15 mouse cellular contexts compared by ENCODE assay signal in the genomic region with DNA sequence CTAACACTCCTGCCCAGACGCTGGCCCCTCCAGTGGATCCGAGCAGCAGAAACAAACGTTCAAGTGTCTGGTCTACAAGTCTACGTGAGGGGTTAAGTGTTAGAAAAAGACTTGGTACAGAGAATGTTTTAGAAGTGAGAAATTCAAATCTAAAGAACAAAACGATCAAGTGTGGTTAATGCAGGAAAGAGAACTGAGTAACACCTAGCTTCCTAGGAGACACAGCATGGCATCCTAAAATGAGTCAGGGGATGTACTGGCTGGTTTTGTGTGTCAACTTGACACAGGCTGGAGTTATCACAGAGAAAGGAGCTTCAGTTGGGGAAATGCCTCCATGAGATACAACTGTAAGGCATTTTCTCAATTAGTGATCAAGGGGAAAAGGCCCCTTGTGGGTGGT. TPM values are rescaled to one million over a fixed set of nuclear protein-coding genes. Genes with fewer than 3 reads are reported as not detected.
"Had no signal": no experiment of that assay in that cellular context is flagged by ENCODE, and none has a peak within 500 bp of the region (broad histone marks: within the 10 kb centered on the region; RNA-seq: fewer than 3 reads in every experiment).

No protein-coding gene starts in this region.

RNA-seq across cellular contexts. Expression of a gene that starts 55.9 kb away (rescaled TPM):
- total RNA-seq: left cerebral cortex, adult 8-10 months; left cerebral cortex, postnatal 25 days; left cerebral cortex, postnatal 36 days; left cerebral cortex, postnatal 4 days; liver, adult 2 months; megakaryocyte progenitor cell, adult 5-6 weeks; midbrain, postnatal 0 days; monocyte, adult 5-6 weeks had no signal
- polyA plus RNA-seq: liver, adult 2 months; lung, embryonic 16.5 days; macrophage; midbrain, embryonic 10.5 days; midbrain, embryonic 13.5 days; midbrain, embryonic 14.5 days; midbrain, embryonic 15.5 days; midbrain, embryonic 16.5 days; midbrain, postnatal 0 days had no signal
